Mouse (Mus musculus): ENCODE data around the gene Pcolce2. TPM values are rescaled to one million over a fixed set of nuclear protein-coding genes. Genes with fewer than 3 reads are reported as not detected.

Pcolce2 gene
- polyA plus RNA-seq, 1 experiment from 2014 or later: 10.0 TPM

DNA sequence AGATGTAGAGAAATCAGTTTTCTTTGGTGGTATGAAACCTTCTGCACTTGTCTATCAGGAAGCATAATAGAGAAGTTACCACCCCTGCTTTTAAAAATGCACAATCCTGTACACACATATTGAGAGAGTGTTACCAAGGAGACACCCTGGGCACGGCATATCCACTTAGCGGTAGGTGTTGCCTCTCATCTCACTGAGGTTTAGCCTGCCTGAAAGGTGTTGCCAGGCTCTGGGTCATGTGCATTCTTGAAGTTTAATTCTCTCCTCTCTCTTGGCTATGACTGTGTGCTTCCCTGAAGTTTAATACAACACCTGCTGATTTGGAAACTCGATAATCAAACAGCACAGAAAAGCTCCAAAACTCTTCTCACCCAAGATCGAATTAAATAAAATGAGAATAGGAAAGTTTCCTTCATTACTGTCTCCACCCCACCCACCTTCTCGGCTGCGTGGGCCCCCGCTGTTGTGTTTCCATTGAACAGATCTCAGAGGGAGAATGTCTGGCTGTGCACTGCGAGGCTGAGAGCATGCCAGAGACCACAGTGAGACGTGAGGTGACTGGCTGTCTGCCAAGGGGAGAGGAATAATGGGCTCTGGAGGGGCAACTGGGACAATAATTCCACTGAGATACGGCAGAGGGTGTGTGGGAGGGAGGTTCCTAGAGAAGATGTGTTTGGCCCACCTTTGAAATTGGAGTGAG lies 27.0 kb downstream of the Pcolce2 start:
- no peak overlapping the region for H3K9ac ChIP-seq
- no peaks in the 10 kb centered on the region for H3K9me3 ChIP-seq
- H3K36me3 ChIP-seq: no peaks in the 10 kb centered on the region
- 58% methylated on average over 10 of the region's 10 CpGs for WGBS
- no peaks in the 10 kb centered on the region for H3K27me3 ChIP-seq
- H3K27ac ChIP-seq: no peak overlapping the region
- no peak for ATAC-seq (ENCODE audit: insufficient number of reproducible peaks, insufficient read depth, low FRiP score, low TSS enrichment, low read depth)
- H3K4me1 ChIP-seq: peaks cover 7% of the 10 kb centered on the region
- H3K4me2 ChIP-seq: no peak overlapping the region
- H3K4me3 ChIP-seq: no peak overlapping the region

DNA sequence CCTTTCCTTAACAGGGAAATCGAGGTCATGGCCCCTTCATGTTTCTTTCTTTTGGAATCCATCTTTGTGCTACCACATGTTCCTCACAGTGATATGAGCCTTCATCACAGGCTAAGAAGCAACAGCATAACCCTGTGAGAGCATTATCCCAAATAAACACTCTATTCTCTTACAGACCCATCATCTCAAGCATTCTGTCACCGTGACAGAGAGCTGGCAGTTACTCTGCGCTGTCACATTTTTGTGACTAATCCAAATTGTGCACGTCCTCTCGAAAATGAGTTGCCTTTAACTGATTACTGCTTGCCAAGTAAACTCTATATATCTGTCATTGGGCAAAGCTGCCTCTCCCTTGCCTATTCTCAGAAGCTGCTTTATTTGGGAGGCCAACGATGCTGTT lies 28.4 kb downstream of the Pcolce2 start:
- Histone ChIP-seq H3K27ac (no peak overlapping the region), H3K9ac (no peak overlapping the region), H3K4me1 (peaks cover 7% of the 10 kb centered on the region), H3K9me3 (no peaks in the 10 kb centered on the region), H3K36me3 (no peaks in the 10 kb centered on the region), H3K27me3 (no peaks in the 10 kb centered on the region), H3K4me2 (no peak overlapping the region), H3K4me3 (no peak overlapping the region)
- ATAC-seq (ENCODE audit: insufficient number of reproducible peaks, insufficient read depth, low FRiP score, low TSS enrichment, low read depth): no peak
- WGBS: 88% methylated on average over 6 of the region's 6 CpGs

DNA sequence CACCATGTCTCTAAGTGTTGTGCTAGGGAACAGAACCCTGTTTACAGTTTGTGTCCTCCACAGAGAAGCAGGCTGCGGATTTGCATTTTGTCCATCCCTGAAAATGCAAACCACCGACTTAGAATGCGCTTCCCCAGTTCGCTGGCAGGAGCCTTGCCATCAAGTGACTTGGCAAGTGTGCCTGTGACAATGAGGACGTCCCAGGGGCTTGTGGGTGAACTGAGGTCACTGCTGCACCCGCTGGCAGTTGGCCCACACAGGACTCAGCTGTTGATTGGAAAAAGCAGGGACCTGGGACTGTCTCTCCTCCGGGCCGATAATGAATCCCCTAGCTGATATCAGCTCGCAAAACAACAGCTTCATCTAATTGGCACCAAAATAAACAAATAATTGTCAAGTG lies 30.4 kb downstream of the Pcolce2 start:
- ATAC-seq (ENCODE audit: insufficient number of reproducible peaks, insufficient read depth, low FRiP score, low TSS enrichment, low read depth): no peak
- Histone ChIP-seq H3K27me3 (no peaks in the 10 kb centered on the region), H3K27ac (no peak overlapping the region), H3K4me2 (no peak overlapping the region), H3K36me3 (no peaks in the 10 kb centered on the region), H3K9ac (no peak overlapping the region), H3K4me1 (peaks cover 7% of the 10 kb centered on the region), H3K4me3 (no peak overlapping the region), H3K9me3 (no peaks in the 10 kb centered on the region)
- 45% methylated on average over 9 of the region's 9 CpGs for WGBS

DNA sequence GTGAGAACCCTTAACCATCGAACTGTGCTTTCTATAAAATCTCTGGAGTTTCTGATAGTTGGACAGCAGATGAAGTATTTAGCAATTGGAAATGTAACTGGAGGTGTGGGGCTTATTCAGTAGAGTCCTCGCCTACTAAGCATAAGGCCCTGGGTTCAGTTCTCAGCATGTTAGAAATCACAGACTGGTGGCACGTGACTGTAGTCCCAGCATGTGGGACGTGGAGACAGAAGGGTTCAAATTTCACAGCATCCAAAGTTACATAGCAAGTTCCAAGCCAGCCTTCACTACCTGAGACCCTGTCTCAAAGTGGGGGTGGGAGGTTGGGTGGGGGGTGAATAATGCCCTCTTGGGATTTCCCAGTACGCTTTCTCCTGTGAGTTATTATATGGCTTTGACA lies 30.9 kb downstream of the Pcolce2 start:
- no peaks in the 10 kb centered on the region for H3K36me3 ChIP-seq
- no peak overlapping the region for H3K9ac ChIP-seq
- H3K9me3 ChIP-seq: no peaks in the 10 kb centered on the region
- H3K27ac ChIP-seq: no peak overlapping the region
- ATAC-seq (ENCODE audit: insufficient number of reproducible peaks, insufficient read depth, low FRiP score, low TSS enrichment, low read depth): no peak
- H3K4me1 ChIP-seq: peaks cover 7% of the 10 kb centered on the region
- no peak overlapping the region for H3K4me3 ChIP-seq
- no peak overlapping the region for H3K4me2 ChIP-seq
- 54% methylated on average over 5 of the region's 5 CpGs for WGBS
- no peaks in the 10 kb centered on the region for H3K27me3 ChIP-seq

DNA sequence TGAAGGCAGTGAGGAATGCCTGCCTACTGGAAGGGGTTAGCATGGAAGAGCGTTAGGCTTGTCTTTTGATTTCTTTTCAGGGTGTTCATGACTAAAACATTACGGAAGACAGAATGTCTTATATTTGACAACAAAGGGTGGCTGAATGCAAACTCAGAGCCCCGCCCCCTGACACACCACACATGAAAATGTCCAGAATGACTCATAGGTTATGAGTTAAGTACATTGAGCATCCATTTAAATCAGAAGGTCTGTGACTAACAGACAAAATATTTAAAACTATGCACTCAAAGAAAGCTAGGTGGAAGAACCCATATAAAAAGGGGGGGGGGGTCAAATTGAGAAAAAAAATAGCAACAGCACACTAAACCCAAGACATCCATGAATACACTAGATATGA lies 34.9 kb downstream of the Pcolce2 start:
- Histone ChIP-seq H3K27me3 (no peaks in the 10 kb centered on the region), H3K9me3 (no peaks in the 10 kb centered on the region), H3K4me3 (no peak overlapping the region), H3K4me2 (no peak overlapping the region), H3K27ac (no peak overlapping the region), H3K9ac (no peak overlapping the region), H3K36me3 (no peaks in the 10 kb centered on the region), H3K4me1 (no peaks in the 10 kb centered on the region)
- no peak for ATAC-seq (ENCODE audit: insufficient number of reproducible peaks, insufficient read depth, low FRiP score, low TSS enrichment, low read depth)
- 93% methylated on average over 3 of the region's 3 CpGs for WGBS

DNA sequence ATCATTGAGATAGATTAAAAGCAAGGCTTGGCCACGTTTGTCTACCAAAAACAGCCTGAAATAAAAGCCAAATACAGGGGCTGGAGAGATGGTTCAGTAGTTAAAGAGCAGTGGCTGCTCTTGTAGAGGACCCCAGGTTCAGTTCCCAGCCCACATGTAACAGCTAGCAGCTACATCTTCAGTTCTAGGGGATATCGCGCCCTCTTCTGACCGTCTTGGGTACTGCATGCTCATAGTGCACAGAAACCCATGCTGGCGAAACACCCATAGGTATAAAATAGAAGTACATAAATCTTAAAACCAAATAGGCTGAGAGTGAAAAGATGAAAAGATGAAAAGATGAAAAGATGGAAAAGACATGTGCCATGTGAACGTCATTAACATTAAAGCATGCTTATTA lies 35.4 kb downstream of the Pcolce2 start:
- H3K27ac ChIP-seq: no peak overlapping the region
- ATAC-seq (ENCODE audit: insufficient number of reproducible peaks, insufficient read depth, low FRiP score, low TSS enrichment, low read depth): no peak
- H3K4me3 ChIP-seq: no peak overlapping the region
- H3K4me2 ChIP-seq: no peak overlapping the region
- no peaks in the 10 kb centered on the region for H3K27me3 ChIP-seq
- no peak overlapping the region for H3K9ac ChIP-seq
- H3K4me1 ChIP-seq: no peaks in the 10 kb centered on the region
- no peaks in the 10 kb centered on the region for H3K36me3 ChIP-seq
- 84% methylated on average over 6 of the region's 6 CpGs for WGBS
- H3K9me3 ChIP-seq: no peaks in the 10 kb centered on the region

DNA sequence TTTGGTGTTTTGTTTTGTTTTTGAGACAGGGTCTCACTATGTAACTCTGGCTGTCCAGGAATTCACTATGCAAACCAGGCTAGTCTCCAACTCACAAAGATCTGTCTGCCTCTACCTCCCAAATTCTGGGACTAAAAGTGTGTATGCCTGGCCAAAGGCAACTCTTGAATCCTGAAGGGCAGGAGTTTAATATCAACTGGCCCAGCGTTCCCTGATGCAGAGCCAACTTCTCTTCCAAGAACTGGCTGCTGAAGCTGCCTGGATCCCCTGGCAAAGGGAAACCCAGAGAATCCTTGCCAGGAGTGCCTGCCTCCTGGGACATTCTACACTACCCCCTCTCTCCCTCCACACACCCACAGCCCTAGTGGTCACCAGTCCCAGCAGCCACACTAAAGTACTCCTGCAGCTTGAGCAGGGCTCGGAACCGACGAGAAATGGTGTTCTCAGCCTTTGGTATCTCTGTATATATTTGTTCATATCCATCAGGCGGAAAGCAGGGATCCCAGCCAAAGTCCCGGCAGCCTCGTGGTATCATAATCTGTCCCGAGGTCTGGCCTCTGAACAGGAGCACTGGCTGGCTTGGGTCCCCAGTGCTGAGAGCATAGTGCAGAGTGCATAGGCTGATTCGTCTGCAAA lies 37.8 kb downstream of the Pcolce2 start:
- ATAC-seq (ENCODE audit: insufficient number of reproducible peaks, insufficient read depth, low FRiP score, low TSS enrichment, low read depth): no peak
- no peak overlapping the region for H3K4me2 ChIP-seq
- WGBS: 78% methylated on average over 9 of the region's 9 CpGs

DNA sequence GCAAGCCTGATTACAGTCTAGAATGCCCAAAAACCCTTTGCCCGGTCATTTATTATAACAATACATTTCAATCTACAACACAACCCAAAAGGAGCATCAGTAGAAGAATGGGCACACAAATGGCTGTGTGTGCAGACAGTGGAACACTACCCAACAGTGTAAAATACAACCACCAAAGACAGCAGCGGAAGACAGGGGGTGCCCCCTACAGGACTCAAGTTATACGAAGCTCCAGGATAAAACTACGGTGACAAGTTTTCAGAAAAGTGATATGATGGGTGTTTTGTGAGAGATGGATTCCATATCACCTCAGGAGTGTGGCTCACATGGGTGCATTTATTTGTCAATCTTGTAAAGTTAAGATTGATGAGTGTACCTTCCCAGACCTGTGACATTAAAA lies 38.6 kb downstream of the Pcolce2 start:
- H3K36me3 ChIP-seq: no peaks in the 10 kb centered on the region

More for the DNA sequence above, 37.8 kb downstream of the Pcolce2 start:
- Histone ChIP-seq H3K4me1 (no peaks in the 10 kb centered on the region), H3K36me3 (no peaks in the 10 kb centered on the region), H3K27me3 (no peaks in the 10 kb centered on the region), H3K9ac (no peak overlapping the region), H3K9me3 (no peaks in the 10 kb centered on the region), H3K27ac (peak overlapping the region; percentile 66), H3K4me3 (no peak overlapping the region)

DNA sequence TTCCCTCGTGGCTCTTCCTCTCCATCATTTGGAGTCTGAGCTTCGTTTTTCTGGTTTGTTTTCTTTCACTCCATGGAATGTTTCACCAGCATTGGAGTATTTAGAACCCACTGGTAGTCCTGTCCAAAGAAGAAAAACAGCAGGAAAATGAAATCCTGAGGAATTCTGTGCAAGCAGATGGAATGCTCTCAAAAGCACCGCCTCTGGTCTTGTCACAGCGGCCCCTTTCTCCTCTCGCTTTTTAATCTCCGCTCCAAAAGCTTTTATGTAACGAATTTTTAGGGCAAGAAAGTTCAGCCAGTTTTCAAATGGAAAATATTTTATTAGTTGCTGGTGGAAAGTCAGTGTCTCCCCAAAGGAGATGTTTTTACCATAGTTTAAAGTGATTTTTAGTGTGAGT lies 42.6 kb downstream of the Pcolce2 start:
- ATAC-seq (ENCODE audit: insufficient number of reproducible peaks, insufficient read depth, low FRiP score, low TSS enrichment, low read depth): no peak
- no peak overlapping the region for H3K27ac ChIP-seq
- WGBS: 67% methylated on average over 7 of the region's 7 CpGs

More for the DNA sequence above, 38.6 kb downstream of the Pcolce2 start:
- no peaks in the 10 kb centered on the region for H3K4me1 ChIP-seq
- no peaks in the 10 kb centered on the region for H3K27me3 ChIP-seq
- H3K4me2 ChIP-seq: no peak overlapping the region
- 92% methylated on average over 4 of the region's 4 CpGs for WGBS
- no peak for ATAC-seq (ENCODE audit: insufficient number of reproducible peaks, insufficient read depth, low FRiP score, low TSS enrichment, low read depth)
- no peaks in the 10 kb centered on the region for H3K9me3 ChIP-seq
- H3K4me3 ChIP-seq: no peak overlapping the region
- H3K27ac ChIP-seq: no peak overlapping the region
- H3K9ac ChIP-seq: no peak overlapping the region

DNA sequence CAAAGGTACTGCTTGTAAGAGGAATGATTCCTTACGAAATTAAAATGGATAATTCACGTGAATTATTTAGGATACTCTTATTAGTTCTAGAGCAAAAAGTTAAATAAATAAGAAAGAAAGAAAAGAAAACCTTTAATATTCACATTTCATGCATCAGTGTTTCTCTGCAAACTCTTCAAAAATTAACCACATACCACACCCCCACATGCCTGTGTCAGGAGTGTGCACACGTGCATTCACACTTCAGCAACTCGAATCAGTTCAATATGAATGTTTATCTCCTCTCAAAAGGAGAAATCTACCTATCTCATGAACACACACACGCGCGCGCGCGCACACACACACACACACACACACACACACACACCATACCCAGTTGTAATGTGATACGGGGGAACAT lies 43.3 kb downstream of the Pcolce2 start:
- no peak for ATAC-seq (ENCODE audit: insufficient number of reproducible peaks, insufficient read depth, low FRiP score, low TSS enrichment, low read depth)
- peaks cover 20% of the 10 kb centered on the region for H3K4me1 ChIP-seq
- H3K9me3 ChIP-seq: no peaks in the 10 kb centered on the region
- H3K27ac ChIP-seq: no peak overlapping the region
- H3K36me3 ChIP-seq: no peaks in the 10 kb centered on the region
- no peaks in the 10 kb centered on the region for H3K27me3 ChIP-seq
- H3K4me3 ChIP-seq: no peak overlapping the region
- WGBS: 90% methylated on average over 11 of the region's 11 CpGs
- H3K9ac ChIP-seq: no peak overlapping the region
- H3K4me2 ChIP-seq: no peak overlapping the region

More for the DNA sequence above, 42.6 kb downstream of the Pcolce2 start:
- Histone ChIP-seq H3K4me3 (no peak overlapping the region), H3K4me1 (peaks cover 12% of the 10 kb centered on the region), H3K27me3 (no peaks in the 10 kb centered on the region), H3K36me3 (no peaks in the 10 kb centered on the region), H3K9ac (no peak overlapping the region), H3K4me2 (no peak overlapping the region), H3K9me3 (no peaks in the 10 kb centered on the region)

DNA sequence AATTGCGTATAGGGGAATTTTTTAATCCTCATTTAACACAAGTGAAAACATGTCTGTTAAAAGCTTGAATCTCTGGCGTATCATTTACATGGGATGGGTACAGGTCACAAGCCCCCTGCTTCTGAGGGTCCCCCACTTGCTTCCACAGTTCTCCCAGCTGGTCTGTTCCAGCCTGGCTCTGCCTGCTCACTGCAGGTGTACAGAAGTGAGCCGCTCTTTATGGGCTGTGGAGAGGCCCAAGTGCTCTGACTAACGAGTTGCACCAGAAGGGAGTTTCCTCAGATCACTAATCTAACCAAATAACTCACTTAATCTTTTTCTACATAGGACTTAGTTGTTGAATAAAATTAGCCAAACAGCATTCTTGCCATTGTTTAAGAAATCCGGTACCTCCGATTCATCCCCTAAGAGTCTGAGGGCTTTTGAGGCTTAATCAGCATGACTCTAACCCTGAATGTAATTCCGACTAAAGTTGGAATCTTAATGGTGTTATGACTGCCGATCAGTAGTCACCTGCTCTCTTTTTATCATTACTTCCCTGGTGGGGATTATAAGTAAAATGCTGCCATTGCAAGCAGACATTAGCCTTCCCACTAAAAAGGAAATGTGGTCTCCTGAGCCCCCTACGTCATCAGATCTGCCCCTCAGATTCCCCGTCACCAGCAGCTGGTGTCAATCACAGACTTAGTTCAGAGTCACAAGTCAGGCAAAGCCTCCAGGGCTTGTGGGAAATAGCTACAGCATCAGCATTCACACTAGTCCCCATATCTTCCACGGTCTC lies 48.4 kb downstream of the Pcolce2 start:
- WGBS: 30% methylated on average over 11 of the region's 11 CpGs
- no peak overlapping the region for H3K9ac ChIP-seq
- peaks cover 26% of the 10 kb centered on the region for H3K4me1 ChIP-seq
- H3K27ac ChIP-seq: no peak overlapping the region
- ATAC-seq (ENCODE audit: insufficient number of reproducible peaks, insufficient read depth, low FRiP score, low TSS enrichment, low read depth): no peak
- no peak overlapping the region for H3K4me3 ChIP-seq
- no peaks in the 10 kb centered on the region for H3K36me3 ChIP-seq
- no peak overlapping the region for H3K4me2 ChIP-seq
- no peaks in the 10 kb centered on the region for H3K9me3 ChIP-seq
- no peaks in the 10 kb centered on the region for H3K27me3 ChIP-seq

DNA sequence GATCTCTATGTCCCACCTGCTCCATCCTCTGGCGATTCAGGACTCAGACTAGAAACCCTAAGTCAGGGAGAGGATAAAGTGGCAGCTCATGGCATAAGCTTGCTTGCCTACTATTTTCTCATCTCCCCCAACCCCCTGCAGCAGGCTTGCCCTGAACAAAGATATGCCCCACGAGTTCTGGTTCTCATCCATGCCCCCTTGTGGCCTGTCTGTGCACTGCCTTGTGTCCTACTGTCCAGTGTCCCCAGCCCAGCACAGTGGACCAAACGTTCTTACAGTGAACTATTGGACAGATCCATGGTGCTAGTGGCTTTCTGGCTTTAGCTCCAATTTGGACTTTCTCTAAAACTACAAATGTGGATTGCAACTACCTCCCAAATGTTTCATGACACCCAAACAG lies 50.7 kb downstream of the Pcolce2 start:
- Histone ChIP-seq H3K9ac (no peak overlapping the region), H3K27ac (no peak overlapping the region), H3K4me1 (peaks cover 28% of the 10 kb centered on the region), H3K9me3 (no peaks in the 10 kb centered on the region), H3K36me3 (no peaks in the 10 kb centered on the region), H3K27me3 (no peaks in the 10 kb centered on the region), H3K4me3 (no peak overlapping the region), H3K4me2 (no peak overlapping the region)
- no peak for ATAC-seq (ENCODE audit: insufficient number of reproducible peaks, insufficient read depth, low FRiP score, low TSS enrichment, low read depth)
- 56% methylated on average over 3 of the region's 3 CpGs for WGBS
